Mouse (Mus musculus) gastrocnemius, postnatal 36 days (tissue): ENCODE results near the gene Olfr8. TPM values are rescaled to one million over a fixed set of nuclear protein-coding genes. Genes with fewer than 3 reads are reported as not detected.
"Not testable (repeated sequence)": the region's sequence is repeated elsewhere in the genome, so short reads cannot be mapped to it uniquely, and the experiment has no call there.

Source experiments
- DNase-seq, 2 experiments: peaks; one replicate each; pipeline ENCODE4 v3.0.0; 2022
- intact Hi-C: fragments of 180-260 bp; cut with DNase I; formaldehyde crosslinking; loops from one replicate; pipeline ENCODE4 v1.15.1; 2025
- long read RNA-seq, 2 experiments: library from polyadenylated mRNA; stranded (forward); transcript quantifications; one replicate each; pipeline ENCODE4 v2.0.0; 2021
- total RNA-seq, 2 experiments: library from RNA; stranded (reverse); gene quantifications; 2 replicates each; pipeline ENCODE4 v1.2.3; 2021

Gene Olfr8
- not detected for total RNA-seq
- long read RNA-seq, experiment 1, result 0 reads
- long read RNA-seq, experiment 2, result 0 reads

DNA sequence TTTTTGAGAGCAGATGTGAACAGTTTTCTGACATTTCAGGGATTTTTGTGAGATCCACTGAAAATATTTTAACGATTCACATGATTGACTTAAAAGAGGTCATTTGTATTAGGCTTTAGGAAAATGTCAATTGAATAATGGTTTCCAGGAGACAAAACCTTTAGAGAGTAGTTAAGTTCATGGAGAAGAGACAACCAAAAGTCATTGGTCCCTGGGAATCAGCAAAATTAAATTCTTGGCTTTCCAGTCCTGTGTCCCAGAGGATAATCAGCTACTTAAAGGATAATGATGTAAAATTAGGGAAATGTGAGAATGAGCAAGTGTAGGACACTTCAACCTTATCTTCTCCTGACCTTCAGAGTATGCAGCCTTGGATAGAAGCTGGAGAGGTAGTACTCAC is at the start of gene Olfr8:
Olfr8 (plus strand) TSS at position 301 of the 400 bp plus-strand sequence.
- DNase-seq, intact Hi-C loops: not testable (repeated sequence)

DNA sequence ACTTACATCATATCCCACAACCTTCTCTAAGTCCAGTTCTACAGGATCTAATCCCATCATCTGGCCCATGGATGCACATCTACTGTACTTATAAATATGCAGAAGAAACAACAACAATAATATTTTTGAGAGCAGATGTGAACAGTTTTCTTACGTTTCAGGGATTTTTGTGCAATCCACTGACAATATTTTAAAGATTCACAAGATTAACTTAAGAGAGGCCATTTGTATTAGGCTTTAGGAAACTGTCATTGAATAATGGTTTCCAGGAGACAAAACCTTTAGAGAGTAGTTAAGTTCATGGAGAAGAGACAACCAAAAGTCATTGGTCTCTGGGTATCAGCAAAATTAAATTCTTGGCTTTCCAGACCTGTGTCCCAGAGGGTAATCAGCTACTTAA is 37.6 kb upstream of the Olfr8 start, which contains the start of gene Olfr1354:
Olfr1354 (plus strand) TSS at position 301 of the 400 bp plus-strand sequence.
- intact Hi-C loops, DNase-seq: not testable (repeated sequence)

DNA sequence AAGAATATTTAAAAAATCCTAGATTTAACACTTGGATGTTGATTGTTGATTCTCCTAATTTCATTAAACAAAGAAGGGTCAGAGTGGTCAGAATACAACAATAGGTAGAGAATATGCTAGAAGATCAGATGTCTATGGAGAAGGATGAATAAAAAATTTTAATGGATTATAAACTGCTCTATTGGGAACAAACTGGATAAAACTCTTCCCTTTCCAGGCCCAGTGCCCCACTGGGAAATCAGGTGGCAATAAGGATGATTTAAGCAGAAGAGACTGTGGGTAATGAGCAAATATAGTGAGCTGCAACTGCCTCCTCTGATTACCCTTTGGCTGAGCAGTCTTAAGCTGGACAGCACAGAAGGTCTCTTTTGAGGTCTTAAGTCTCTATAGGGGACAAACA is 12.6 kb downstream of the Olfr8 start, which contains the start of gene Olfr1353:
Olfr1353 (plus strand) TSS at position 301 of the 400 bp plus-strand sequence.
- DNase-seq, intact Hi-C loops: not testable (repeated sequence)

DNA sequence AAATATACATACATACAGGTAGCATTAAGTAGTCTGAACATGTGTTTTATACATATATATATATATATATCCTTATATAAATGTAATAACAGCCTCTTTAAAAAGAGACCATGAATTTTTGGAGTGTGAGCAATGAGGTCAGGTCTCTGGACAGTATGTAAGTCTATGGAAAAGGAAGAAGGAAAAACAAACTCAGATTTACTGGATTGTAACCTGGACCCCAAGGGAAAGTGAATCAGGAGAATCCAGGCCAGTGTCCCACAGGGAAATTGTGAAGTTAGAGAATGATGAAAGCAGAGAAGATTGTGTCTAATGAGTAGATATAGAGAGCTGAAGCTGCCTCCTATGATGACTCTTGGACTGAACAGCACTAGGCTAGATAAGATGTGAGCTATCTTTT is 30.3 kb downstream of the Olfr8 start, which contains the start of gene Olfr1352:
Olfr1352 (plus strand) TSS at position 301 of the 400 bp plus-strand sequence.
- no peak for DNase-seq
- intact Hi-C loops, result no loop called here

Other genes with a start within 250 kb of the Olfr8 start
- gene Casp14, start 232.3 kb upstream of the Olfr8 start, total RNA-seq, result not detected
- not detected for gene Ccdc105, start 197.6 kb upstream of the Olfr8 start, total RNA-seq
- not detected for gene Slc1a6, start 170.1 kb upstream of the Olfr8 start, total RNA-seq
- not detected for gene Olfr1356, start 98.5 kb upstream of the Olfr8 start, total RNA-seq
- gene Olfr1355, start 75.1 kb upstream of the Olfr8 start, total RNA-seq, result not detected
- not detected for gene Olfr1354, start 37.5 kb upstream of the Olfr8 start, total RNA-seq
- not detected for gene Olfr1353, start 12.7 kb downstream of the Olfr8 start, total RNA-seq
- gene Olfr1352, start 30.4 kb downstream of the Olfr8 start, total RNA-seq, result not detected
- not detected for gene Olfr1351, start 61.8 kb downstream of the Olfr8 start, total RNA-seq
- gene Olfr57, start 78.1 kb downstream of the Olfr8 start, total RNA-seq, result not detected
- 10 to 100 TPM in 1 of 2 experiments, 1 to 10 TPM in 1; 6.9 to 10.2 TPM for gene 2610008E11Rik, start 147.0 kb downstream of the Olfr8 start, total RNA-seq
- gene Vmn2r80, start 198.1 kb downstream of the Olfr8 start, total RNA-seq, result not detected